Mouse (Mus musculus): ENCODE measurements at regions not wholly inside any gene's neighbourhood (a gene's known extent, or its start where the extent isn't known, plus 50 kb on each side); places are given as distances from the start of the nearest gene placed in this dataset.

DNA sequence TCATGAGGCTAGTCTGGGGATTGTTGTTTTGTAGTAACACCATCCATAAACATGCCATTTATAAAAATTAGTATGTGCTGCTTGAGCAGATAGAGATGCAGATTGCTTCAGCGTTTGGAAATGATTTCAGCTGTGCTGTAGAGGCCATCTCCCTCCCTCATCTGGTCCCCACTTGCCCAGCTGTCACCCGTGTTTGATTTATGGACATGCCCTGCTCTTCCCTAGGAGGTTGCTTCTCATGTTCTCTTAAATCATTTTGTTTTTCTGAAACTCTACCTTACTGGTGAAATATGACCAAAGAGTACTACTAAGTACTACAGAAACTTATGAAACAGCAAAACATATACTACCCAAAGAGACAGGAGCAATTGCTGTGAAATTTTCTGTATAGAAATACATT is 284.7 kb upstream of the N6amt1 start:
- no peak for DNase-seq (ENCODE audit: low read depth, low spot score)

DNA sequence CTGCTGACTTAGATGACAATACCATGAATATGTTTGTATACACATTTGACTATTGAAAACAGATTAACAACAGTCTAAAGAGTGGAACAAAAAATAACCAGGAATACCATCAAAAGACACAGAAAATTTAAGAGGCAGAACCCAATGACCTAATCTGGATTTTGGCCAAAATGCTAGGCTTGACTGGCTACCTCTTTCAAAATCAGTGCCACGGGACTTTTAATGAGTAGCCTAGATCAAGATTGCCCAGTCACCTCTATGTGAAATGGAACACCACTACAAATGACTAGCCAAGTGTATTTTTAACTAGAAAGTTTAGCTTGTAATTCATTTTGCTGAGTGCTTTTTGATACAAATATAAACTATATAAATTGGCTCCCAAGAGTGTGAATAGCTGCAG is 286.0 kb upstream of the N6amt1 start:
- no peak for DNase-seq (ENCODE audit: low read depth, low spot score)

DNA sequence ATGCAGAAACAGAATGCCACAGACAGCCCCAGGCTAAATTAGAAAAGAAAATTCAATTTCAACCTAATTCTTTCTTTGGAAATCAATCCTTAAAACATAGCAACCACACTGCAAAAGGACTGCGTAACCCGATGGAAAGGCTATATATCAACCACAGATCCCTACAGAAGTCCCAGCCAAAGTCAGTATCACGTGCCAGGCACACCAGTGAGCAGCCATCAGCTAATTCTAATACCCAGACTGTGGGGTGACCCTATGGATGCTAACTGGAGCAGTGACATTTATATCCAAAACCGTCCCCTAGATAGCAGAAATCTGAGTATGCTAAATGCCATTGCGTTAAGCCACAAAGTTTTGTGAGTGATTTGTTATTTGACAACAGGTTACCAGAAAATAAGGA is 286.5 kb upstream of the N6amt1 start:
- DNase-seq (ENCODE audit: low read depth, low spot score), result no peak

GRCm38 (mm10) chr16:87060473-87060872 is 293.5 kb upstream of the N6amt1 start:
- DNase-seq (ENCODE audit: low read depth, low spot score), result no peak

DNA sequence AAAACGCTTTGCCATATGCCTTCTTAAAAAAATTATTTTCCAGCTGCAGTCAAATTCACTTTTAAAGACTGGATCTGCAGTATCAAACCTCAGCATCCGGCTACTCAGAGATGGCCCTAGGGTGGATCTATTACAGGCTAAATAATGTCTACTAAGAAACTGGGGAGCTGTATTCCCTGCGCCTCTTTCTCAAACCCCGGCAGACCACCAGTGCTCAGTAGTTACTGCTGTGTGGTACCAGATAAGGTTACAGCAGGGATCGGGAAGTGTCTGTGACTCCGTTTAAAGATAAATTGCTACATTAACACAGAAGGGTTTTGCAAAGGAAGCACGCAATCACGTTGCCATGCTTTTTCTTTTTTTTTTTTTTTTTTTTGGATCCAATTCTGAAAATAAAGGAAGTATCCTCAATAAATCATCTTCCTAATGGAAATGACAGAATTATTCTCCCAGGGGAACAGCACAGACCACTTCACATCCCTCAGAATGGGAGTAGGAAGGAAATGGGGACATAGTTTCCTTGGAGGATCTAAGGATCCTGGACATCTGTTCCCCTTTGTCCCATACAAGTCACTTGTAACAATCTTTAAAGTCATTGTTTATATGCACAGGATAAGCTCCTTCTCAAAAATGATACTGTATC is 304.1 kb upstream of the N6amt1 start:
- no peak for DNase-seq (ENCODE audit: low read depth, low spot score)

DNA sequence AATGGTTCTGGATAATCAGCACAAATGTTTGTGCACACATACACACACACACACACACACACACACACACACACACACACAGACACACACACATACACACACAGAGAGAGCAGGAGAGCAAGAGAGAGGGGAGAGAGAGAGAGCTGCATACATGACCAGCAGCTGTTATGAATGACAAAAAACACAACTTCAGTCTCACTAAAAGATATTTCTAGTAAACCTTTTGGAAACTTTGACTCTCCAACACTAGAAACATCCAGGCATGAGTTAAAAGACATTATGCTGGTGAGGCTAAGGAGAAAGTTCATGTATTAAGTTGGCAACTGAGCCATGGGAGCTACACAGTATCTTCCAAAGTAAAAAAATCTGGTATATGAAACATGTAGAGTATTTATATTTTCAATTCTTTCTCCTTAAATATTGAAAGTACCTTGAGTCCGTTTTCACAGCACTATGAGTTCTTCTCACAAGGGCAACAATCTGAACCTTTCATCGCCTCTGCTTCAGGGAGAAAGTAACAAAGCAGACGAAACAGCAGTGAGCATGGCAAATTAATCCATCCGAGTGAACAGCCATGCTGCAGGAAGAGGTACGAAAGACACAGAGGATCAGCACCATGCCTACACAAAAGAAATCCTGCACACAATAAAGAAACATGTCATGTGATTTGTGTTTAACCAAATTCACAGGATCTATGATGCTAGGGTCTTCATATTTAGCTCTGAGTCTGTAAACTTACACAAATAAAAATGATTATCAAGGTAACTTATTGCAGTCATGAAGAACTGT is 309.0 kb upstream of the N6amt1 start:
- no peak for DNase-seq (ENCODE audit: low read depth, low spot score)

- DNase-seq (ENCODE audit: low read depth, low spot score), result no peak
Observed at GRCm38 (mm10) chr16:87043689-87044088, 310.3 kb upstream of the N6amt1 start.

GRCm38 (mm10) chr16:87040366-87040765 is 313.6 kb upstream of the N6amt1 start:
- no peak for DNase-seq (ENCODE audit: low read depth, low spot score)

DNA sequence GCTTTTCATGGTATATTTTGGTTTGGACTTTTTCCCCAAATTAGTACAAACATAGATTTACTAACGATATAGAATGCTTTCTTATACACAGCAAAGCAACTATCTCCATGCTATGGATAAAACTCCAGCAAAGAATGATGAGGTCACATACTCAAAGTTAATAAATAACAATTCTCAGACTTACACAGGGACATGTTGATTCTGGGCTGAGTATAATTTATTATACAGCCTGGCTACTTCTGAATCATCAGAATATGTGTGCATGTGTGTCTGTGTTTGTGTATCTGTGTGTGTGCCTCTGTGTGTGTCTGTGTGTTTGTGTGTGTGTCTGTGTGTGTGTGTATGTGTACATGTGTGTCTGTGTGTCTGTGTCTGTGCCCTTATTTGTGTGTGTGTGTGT is 314.1 kb upstream of the N6amt1 start:
- DNase-seq (ENCODE audit: low read depth, low spot score), result no peak

- no peak for DNase-seq (ENCODE audit: low read depth, low spot score)
Observed at GRCm38 (mm10) chr16:87037061-87037460, 316.9 kb upstream of the N6amt1 start.

- DNase-seq (ENCODE audit: low read depth, low spot score), result no peak
Observed at GRCm38 (mm10) chr16:87031836-87032235, 322.1 kb upstream of the N6amt1 start.

- no peak for DNase-seq (ENCODE audit: low read depth, low spot score)
Observed at GRCm38 (mm10) chr16:87028516-87029145, 325.4 kb upstream of the N6amt1 start.

GRCm38 (mm10) chr16:87027621-87028020 is 326.4 kb upstream of the N6amt1 start:
- no peak for DNase-seq (ENCODE audit: low read depth, low spot score)

DNA sequence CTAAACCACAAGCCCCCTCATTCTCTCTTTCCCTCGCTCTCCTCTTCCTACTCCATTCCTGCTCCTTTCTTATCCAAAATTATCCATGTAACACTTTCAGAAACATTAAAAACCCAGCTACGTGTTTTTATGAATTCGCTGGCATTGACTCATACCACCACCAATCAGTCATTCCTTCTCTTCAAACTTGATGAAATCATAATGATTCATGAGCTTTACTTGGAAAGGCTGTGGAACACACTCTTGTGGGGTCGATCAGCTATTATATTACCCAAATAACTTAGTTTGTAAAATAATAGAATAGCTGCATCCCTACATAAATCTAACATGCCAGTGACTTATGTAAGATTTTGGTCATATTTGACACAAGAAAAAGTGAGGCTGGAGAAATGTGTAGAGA is 331.9 kb upstream of the N6amt1 start:
- DNase-seq (ENCODE audit: low read depth, low spot score), result no peak

DNA sequence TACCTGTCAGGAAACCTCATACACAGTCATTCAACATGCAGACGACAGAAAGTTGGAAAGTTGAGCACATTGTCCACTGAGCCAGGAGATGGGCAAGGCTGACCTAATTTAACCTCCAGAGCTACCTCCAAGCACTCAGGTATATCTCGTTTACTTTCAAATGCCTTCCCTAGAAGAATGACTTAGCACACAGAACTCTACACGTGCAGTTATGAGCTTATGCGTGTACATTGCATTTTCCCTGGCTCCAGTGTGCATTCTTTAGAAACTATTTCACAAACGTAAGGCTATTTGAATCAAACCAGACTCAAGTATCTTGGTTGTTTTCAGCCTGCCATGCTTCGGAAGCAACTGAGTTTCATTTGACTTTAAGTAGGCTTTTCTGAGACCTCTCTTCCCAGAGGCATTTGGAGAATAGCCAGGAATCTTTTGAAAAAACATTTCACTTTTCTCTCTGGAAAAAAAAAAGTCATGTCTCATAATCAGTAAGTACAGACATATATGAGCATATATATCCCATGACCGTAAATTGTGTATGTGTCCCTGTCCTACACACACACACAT is 336.8 kb upstream of the N6amt1 start:
- DNase-seq (ENCODE audit: low read depth, low spot score), result no peak

DNA sequence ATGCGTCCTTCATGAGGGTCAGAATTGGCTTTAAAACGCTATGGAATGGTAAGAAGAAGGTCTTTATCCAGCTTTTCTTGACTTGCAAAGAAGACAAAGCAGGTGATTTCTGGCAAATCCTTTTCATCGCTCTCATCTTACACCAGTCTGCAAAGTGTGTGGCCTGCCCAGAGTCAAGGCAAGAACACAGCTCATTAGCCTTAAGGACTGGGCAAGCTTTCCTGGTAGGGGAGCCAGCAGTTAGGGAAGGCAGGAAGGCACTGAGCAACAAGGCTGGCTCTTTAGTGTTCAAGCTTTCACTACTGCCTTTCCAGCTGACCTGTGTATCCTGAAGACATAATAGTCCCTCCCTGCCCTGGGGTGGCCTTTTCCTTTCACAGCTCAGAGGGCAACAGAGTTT is 352.4 kb upstream of the N6amt1 start:
- DNase-seq (ENCODE audit: low read depth, low spot score), result no peak

GRCm38 (mm10) chr16:87001135-87001534 is 352.9 kb upstream of the N6amt1 start:
- no peak for DNase-seq (ENCODE audit: low read depth, low spot score)

DNA sequence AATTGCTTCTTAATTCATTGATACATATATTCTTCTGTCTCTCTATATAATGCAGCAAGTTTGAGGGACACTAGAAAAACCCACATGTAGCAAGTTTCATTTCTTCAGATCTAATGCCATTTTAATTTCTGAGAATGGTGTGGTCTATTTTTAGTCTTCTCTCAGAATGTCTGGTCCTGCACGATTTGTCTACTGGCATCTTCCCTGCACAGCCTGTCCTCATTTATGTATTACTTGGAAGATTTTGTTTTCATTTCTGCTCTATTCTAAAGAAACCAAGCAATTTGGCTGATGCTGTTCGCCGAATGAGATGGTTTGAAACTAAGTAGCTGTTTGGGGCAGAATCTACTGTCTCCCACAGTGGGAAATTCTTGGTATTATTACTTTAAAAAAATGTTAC is 382.3 kb upstream of the N6amt1 start:
- no peak for DNase-seq (ENCODE audit: low read depth, low spot score)

- no peak for DNase-seq (ENCODE audit: low read depth, low spot score)
Observed at GRCm38 (mm10) chr16:86949681-86950080, 404.3 kb upstream of the N6amt1 start.

- no peak for DNase-seq (ENCODE audit: low read depth, low spot score)
Observed at GRCm38 (mm10) chr16:86945531-86946144, 408.3 kb upstream of the N6amt1 start.

GRCm38 (mm10) chr16:86945058-86945457 is 408.9 kb upstream of the N6amt1 start:
- no peak for DNase-seq (ENCODE audit: low read depth, low spot score)

- no peak for DNase-seq (ENCODE audit: low read depth, low spot score)
Observed at GRCm38 (mm10) chr16:86934989-86935388, 419.0 kb upstream of the N6amt1 start.

All from ES-CJ7 (cell line).